Mouse (Mus musculus) stomach, postnatal 0 days (tissue): Measurements from ENCODE around the gene Tm6sf1. TPM values are rescaled to one million over a fixed set of nuclear protein-coding genes. Genes with fewer than 3 reads are reported as not detected.
A peak's percentile ranks its signal among the peaks of the same experiment; 100 is the strongest.

Source experiments
- ATAC-seq: fragments of 200-750 bp; cut with Nextera tagmentation; 2 replicates; pipeline ENCODE4 v1.8.0; 2017; ENCODE audit not compliant: low FRiP score, low TSS enrichment
- DNase-seq: peaks from one replicate; pipeline ENCODE4 v3.0.0-alpha.2; 2016; ENCODE audit warnings: low spot score
- H3K27ac ChIP-seq: fragments of 300-500 bp; sonication (generic); replicated peaks from 2 replicates; pipeline ENCODE4 v1.5.1; 2014; ENCODE audit warnings: mild to moderate bottlenecking, control low read depth
- H3K27me3 ChIP-seq: fragments of 300-500 bp; sonication (generic); 2 replicates; pipeline ENCODE4 v1.6.1; 2014; ENCODE audit warnings: low read length; ENCODE audit not compliant: control insufficient read depth, insufficient read depth
- H3K36me3 ChIP-seq: fragments of 300-500 bp; sonication (generic); 2 replicates; pipeline ENCODE4 v1.6.1; 2014; ENCODE audit warnings: low read length, mixed read lengths; ENCODE audit not compliant: control insufficient read depth, insufficient read depth
- H3K4me1 ChIP-seq: fragments of 300-500 bp; sonication (generic); replicated peaks from 2 replicates; pipeline ENCODE4 v1.6.1; 2014; ENCODE audit warnings: antibody characterized with exemption; ENCODE audit not compliant: control insufficient read depth, insufficient read depth
- H3K4me2 ChIP-seq: fragments of 300-500 bp; sonication (generic); replicated peaks from 2 replicates; pipeline ENCODE4 v1.6.1; 2014; ENCODE audit warnings: low read depth, mild to moderate bottlenecking, control low read depth, moderate library complexity
- H3K4me3 ChIP-seq: fragments of 300-500 bp; sonication (generic); 2 replicates; pipeline ENCODE4 v1.5.1; 2014; ENCODE audit warnings: low read depth, low read length, control low read depth
- H3K9ac ChIP-seq: fragments of 300-500 bp; sonication (generic); 2 replicates; pipeline ENCODE4 v1.6.1; 2014; ENCODE audit warnings: mild to moderate bottlenecking, low read length, control low read depth, mixed read lengths
- H3K9me3 ChIP-seq: fragments of 300-500 bp; sonication (generic); 2 replicates; pipeline ENCODE4 v1.6.1; 2016; ENCODE audit warnings: low read length; ENCODE audit not compliant: control insufficient read depth
- CTCF ChIP-seq: IDR thresholded peaks from 2 replicates; pipeline ENCODE4 v1.5.1; 2016; ENCODE audit warnings: antibody characterized with exemption, low read depth, mild to moderate bottlenecking, moderate library complexity
- EP300 ChIP-seq: optimal IDR thresholded peaks from 2 replicates; pipeline ENCODE3; 2016; ENCODE audit warnings: antibody characterized with exemption
- WGBS: fragments of 180-500 bp; shearing (Covaris S2); extraction: QIAGEN DNeasy Blood & Tissue Kit; methylation state at CpG from one replicate; pipeline ENCODE4 v1.1.7; 2014; 5-methylcytosine and 5-hydroxymethylcytosine counted together
- polyA plus RNA-seq: library from polyadenylated mRNA; unstranded; fragments of >200 nt; fragmentation: Nextera tagmentation; extraction: Ambion mirVana; gene quantifications from 2 replicates; pipeline ENCODE4 v1.2.1, GENCODE M21; 2015

Gene Tm6sf1
- 5.2 and 5.5 TPM in 2 replicates for polyA plus RNA-seq

GRCm38 (mm10) chr7:81858968-81859721 is at the start of gene Tm6sf1:
Tm6sf1 (plus strand) TSS chr7:81859001.
- peak within 1 kb of the TSS; percentile 55 for H3K4me3 ChIP-seq
- H3K4me2 ChIP-seq: peak within 1 kb of the TSS; percentile 87
- no peak within 1 kb of the TSS for H3K27ac ChIP-seq
- 1% methylated on average over 62 of the region's 64 CpGs for WGBS
- DNase-seq: peak; percentile 28
- TF ChIP-seq EP300 (no peak), CTCF (no peak)
- H3K9ac ChIP-seq: peak within 1 kb of the TSS; percentile 63
- no peaks in the 10 kb centered on the region for H3K4me1 ChIP-seq
- H3K9me3 ChIP-seq: no peaks in the 10 kb centered on the region
- H3K27me3 ChIP-seq: no peaks in the 10 kb centered on the region
- no peaks in the 10 kb centered on the region for H3K36me3 ChIP-seq
- peak; percentile 41; the same call in 1 of the 2 replicates for ATAC-seq

- no peaks in the 10 kb centered on the region for H3K36me3 ChIP-seq
- TF ChIP-seq EP300 (no peak), CTCF (no peak)
- WGBS: 43% methylated on average over 3 of the region's 3 CpGs
Observed at GRCm38 (mm10) chr7:81824906-81825305, 33.9 kb upstream of the Tm6sf1 start.

GRCm38 (mm10) chr7:81825381-81825780 is 33.4 kb upstream of the Tm6sf1 start:
- Histone ChIP-seq H3K4me1 (peaks cover 6% of the 10 kb centered on the region), H3K4me3 (no peak overlapping the region), H3K4me2 (peak overlapping the region; percentile 4; the same call in 1 of the 2 replicates), H3K36me3 (no peaks in the 10 kb centered on the region), H3K27me3 (no peaks in the 10 kb centered on the region), H3K9ac (no peak overlapping the region), H3K9me3 (no peaks in the 10 kb centered on the region), H3K27ac (no peak overlapping the region)
- WGBS: 4% methylated on average over 3 of the region's 3 CpGs
- TF ChIP-seq CTCF (no peak), EP300 (no peak)
- DNase-seq (no peak), ATAC-seq (no peak)

More at GRCm38 (mm10) chr7:81824906-81825305, 33.9 kb upstream of the Tm6sf1 start:
- no peaks in the 10 kb centered on the region for H3K9me3 ChIP-seq
- no peak for ATAC-seq
- DNase-seq: no peak
- no peak overlapping the region for H3K9ac ChIP-seq
- no peak overlapping the region for H3K27ac ChIP-seq
- H3K27me3 ChIP-seq: no peaks in the 10 kb centered on the region
- H3K4me1 ChIP-seq: peaks cover 6% of the 10 kb centered on the region
- no peak overlapping the region for H3K4me2 ChIP-seq
- no peak overlapping the region for H3K4me3 ChIP-seq

- Histone ChIP-seq H3K9ac (peak overlapping the region; percentile 84), H3K4me2 (peak overlapping the region; percentile 71), H3K27me3 (no peaks in the 10 kb centered on the region), H3K27ac (peak overlapping the region; percentile 94; the same call in 1 of the 2 replicates), H3K4me3 (peak overlapping the region; percentile 83), H3K4me1 (peaks cover 6% of the 10 kb centered on the region), H3K9me3 (no peaks in the 10 kb centered on the region), H3K36me3 (no peaks in the 10 kb centered on the region)
- TF ChIP-seq EP300 (no peak), CTCF (no peak)
- no peak for DNase-seq
- ATAC-seq: no peak
- 19% methylated on average over 17 of the region's 17 CpGs for WGBS
Observed at GRCm38 (mm10) chr7:81827806-81828667, 30.8 kb upstream of the Tm6sf1 start.

GRCm38 (mm10) chr7:81828681-81829378 is 30.0 kb upstream of the Tm6sf1 start:
- DNase-seq (peak; percentile 68), ATAC-seq (peak; percentile 75)
- 0% methylated on average over 68 of the region's 91 CpGs for WGBS
- H3K9me3 ChIP-seq: no peaks in the 10 kb centered on the region
- H3K9ac ChIP-seq: peak overlapping the region; percentile 84
- TF ChIP-seq CTCF: no peak
- no peak for TF ChIP-seq EP300
- H3K4me3 ChIP-seq: peak overlapping the region; percentile 83
- H3K4me1 ChIP-seq: peaks cover 6% of the 10 kb centered on the region
- peak overlapping the region; percentile 94 for H3K27ac ChIP-seq
- H3K36me3 ChIP-seq: no peaks in the 10 kb centered on the region
- no peaks in the 10 kb centered on the region for H3K27me3 ChIP-seq
- peak overlapping the region; percentile 71 for H3K4me2 ChIP-seq
